Mouse (Mus musculus): Measurements from ENCODE around the gene Ccdc89. TPM values are rescaled to one million over a fixed set of nuclear protein-coding genes. Genes with fewer than 3 reads are reported as not detected.

Ccdc89 gene
- polyA plus RNA-seq, 1 experiment from 2014 or later = 1.8 TPM

Other genes with a start within 250 kb of the Ccdc89 start
- not detected in 2 replicates for gene Ccdc83, start 160.8 kb upstream of the Ccdc89 start, polyA plus RNA-seq (2014; fragmentation: Nextera tagmentation; extraction: Ambion mirVana)
- 1.2 and 1.5 TPM in 2 replicates for gene Sytl2, start 124.3 kb upstream of the Ccdc89 start, polyA plus RNA-seq (2014; fragmentation: Nextera tagmentation; extraction: Ambion mirVana)
- 32.9 and 34.8 TPM in 2 replicates for gene Crebzf, start 16.2 kb downstream of the Ccdc89 start, polyA plus RNA-seq (2014; fragmentation: Nextera tagmentation; extraction: Ambion mirVana)
- gene Tmem126a, start 30.7 kb downstream of the Ccdc89 start, polyA plus RNA-seq (2014; fragmentation: Nextera tagmentation; extraction: Ambion mirVana) = 117 and 121 TPM in 2 replicates
- gene Tmem126b, start 49.4 kb downstream of the Ccdc89 start, polyA plus RNA-seq (2014; fragmentation: Nextera tagmentation; extraction: Ambion mirVana) = 34.5 and 38.3 TPM in 2 replicates
- 17.9 and 25.1 TPM in 2 replicates for gene Dlg2, start 50.1 kb downstream of the Ccdc89 start, polyA plus RNA-seq (2014; fragmentation: Nextera tagmentation; extraction: Ambion mirVana)